Mouse (Mus musculus) midbrain, embryonic 11.5 days (tissue): Measurements from ENCODE around the gene Prune1. TPM values are rescaled to one million over a fixed set of nuclear protein-coding genes. Genes with fewer than 3 reads are reported as not detected.

Experiments used
- ATAC-seq: fragments of 200-750 bp; cut with Nextera tagmentation; 2 replicates; pipeline ENCODE4 v1.8.0; 2017; ENCODE audit warnings: moderate TSS enrichment, moderate library complexity; ENCODE audit not compliant: low FRiP score
- DNase-seq: peaks from one replicate; pipeline ENCODE4 v3.0.0; 2015; ENCODE audit warnings: low spot score; ENCODE audit errors: missing footprints
- H3K27ac ChIP-seq: fragments of 300-500 bp; sonication (generic); 2 replicates; pipeline ENCODE4 v1.5.1; 2014; ENCODE audit warnings: low read depth, low read length
- H3K27me3 ChIP-seq: fragments of 300-500 bp; sonication (generic); 2 replicates; pipeline ENCODE4 v1.6.1; 2014; ENCODE audit warnings: mild to moderate bottlenecking, low read length, moderate library complexity, mixed read lengths; ENCODE audit not compliant: control insufficient read depth, insufficient read depth
- H3K36me3 ChIP-seq: fragments of 300-500 bp; sonication (generic); 2 replicates; pipeline ENCODE4 v1.6.1; 2014; ENCODE audit warnings: mild to moderate bottlenecking, low read length, moderate library complexity, mixed read lengths; ENCODE audit not compliant: control insufficient read depth, insufficient read depth
- H3K4me1 ChIP-seq: fragments of 300-500 bp; sonication (generic); 2 replicates; pipeline ENCODE4 v1.6.1; 2014; ENCODE audit warnings: low read length; ENCODE audit not compliant: control insufficient read depth, insufficient read depth
- H3K4me2 ChIP-seq: fragments of 300-500 bp; sonication (generic); 2 replicates; pipeline ENCODE4 v1.6.1; 2014; ENCODE audit warnings: mild to moderate bottlenecking, moderate library complexity
- H3K4me3 ChIP-seq: fragments of 300-500 bp; sonication (generic); 2 replicates; pipeline ENCODE4 v1.5.1; 2014; ENCODE audit warnings: low read depth, low read length
- H3K9ac ChIP-seq: fragments of 300-500 bp; sonication (generic); 2 replicates; pipeline ENCODE4 v1.6.1; 2014; ENCODE audit warnings: low read length
- H3K9me3 ChIP-seq: fragments of 300-500 bp; sonication (generic); 2 replicates; pipeline ENCODE4 v1.6.1; 2016; ENCODE audit warnings: low read length; ENCODE audit not compliant: control insufficient read depth
- WGBS: fragments of 180-500 bp; shearing (Covaris S2); extraction: QIAGEN DNeasy Blood & Tissue Kit; methylation state at CpG from one replicate; pipeline ENCODE4 v1.1.7; 2014; 5-methylcytosine and 5-hydroxymethylcytosine counted together
- polyA plus RNA-seq: library from polyadenylated mRNA; unstranded; fragments of >200 nt; fragmentation: Nextera tagmentation; extraction: Ambion mirVana; gene quantifications from 2 replicates; pipeline ENCODE4 v1.2.1, GENCODE M21; 2014

The Prune1 gene
- polyA plus RNA-seq, 1 experiment from 2014 or later = 29.7 TPM

GRCm38 (mm10) chr3:95293537-95293936 is 11.7 kb upstream of the Prune1 start:
- Histone ChIP-seq H3K9ac (no peak overlapping the region), H3K27me3 (no peaks in the 10 kb centered on the region), H3K27ac (no peak overlapping the region), H3K36me3 (peaks cover 7% of the 10 kb centered on the region; the same call in 1 of the 2 replicates), H3K4me2 (no peak overlapping the region), H3K4me1 (no peaks in the 10 kb centered on the region), H3K4me3 (no peak overlapping the region), H3K9me3 (no peaks in the 10 kb centered on the region)
- 88% methylated on average over 11 of the region's 11 CpGs for WGBS
- ATAC-seq = no peak
- no peak for DNase-seq

- no peak overlapping the region for H3K4me3 ChIP-seq
- H3K9me3 ChIP-seq = no peaks in the 10 kb centered on the region
- peaks cover 7% of the 10 kb centered on the region; the same call in 1 of the 2 replicates for H3K36me3 ChIP-seq
- WGBS = 86% methylated on average over 2 of the region's 2 CpGs
- H3K4me2 ChIP-seq = no peak overlapping the region
- no peak for ATAC-seq
- DNase-seq = peak; percentile 26
- no peak overlapping the region for H3K9ac ChIP-seq
- no peaks in the 10 kb centered on the region for H3K4me1 ChIP-seq
- no peak overlapping the region for H3K27ac ChIP-seq
- no peaks in the 10 kb centered on the region for H3K27me3 ChIP-seq
Observed at GRCm38 (mm10) chr3:95292899-95293298, 11.0 kb upstream of the Prune1 start.

GRCm38 (mm10) chr3:95291041-95291440 is 9.2 kb upstream of the Prune1 start:
- Histone ChIP-seq H3K9me3 (no peaks in the 10 kb centered on the region), H3K4me3 (no peak overlapping the region), H3K27ac (no peak overlapping the region), H3K36me3 (peaks cover 7% of the 10 kb centered on the region; the same call in 1 of the 2 replicates), H3K4me1 (no peaks in the 10 kb centered on the region), H3K27me3 (no peaks in the 10 kb centered on the region), H3K9ac (no peak overlapping the region), H3K4me2 (no peak overlapping the region)
- 90% methylated on average over 4 of the region's 4 CpGs for WGBS
- peak; percentile 31 for DNase-seq
- ATAC-seq = no peak

- Histone ChIP-seq H3K4me2 (no peak overlapping the region), H3K9me3 (no peaks in the 10 kb centered on the region), H3K9ac (no peak overlapping the region), H3K27ac (no peak overlapping the region), H3K36me3 (peaks cover 5% of the 10 kb centered on the region; the same call in 1 of the 2 replicates), H3K4me1 (no peaks in the 10 kb centered on the region), H3K27me3 (no peaks in the 10 kb centered on the region), H3K4me3 (no peak overlapping the region)
- no peak for ATAC-seq
- 76% methylated on average over 6 of the region's 6 CpGs for WGBS
- peak; percentile 65 for DNase-seq
Observed at GRCm38 (mm10) chr3:95290156-95290555, 8.3 kb upstream of the Prune1 start.

- no peaks in the 10 kb centered on the region for H3K27me3 ChIP-seq
- H3K36me3 ChIP-seq = peaks cover 5% of the 10 kb centered on the region; the same call in 1 of the 2 replicates
- no peak for ATAC-seq
- no peaks in the 10 kb centered on the region for H3K4me1 ChIP-seq
- H3K4me2 ChIP-seq = no peak overlapping the region
- DNase-seq = peak; percentile 51
- H3K9ac ChIP-seq = no peak overlapping the region
- 92% methylated on average over 4 of the region's 4 CpGs for WGBS
- H3K27ac ChIP-seq = no peak overlapping the region
- H3K9me3 ChIP-seq = no peaks in the 10 kb centered on the region
- H3K4me3 ChIP-seq = no peak overlapping the region
Observed at GRCm38 (mm10) chr3:95289419-95289818, 7.5 kb upstream of the Prune1 start.

- Histone ChIP-seq H3K4me2 (no peak overlapping the region), H3K27me3 (no peaks in the 10 kb centered on the region), H3K4me3 (no peak overlapping the region), H3K27ac (no peak overlapping the region), H3K9me3 (no peaks in the 10 kb centered on the region), H3K4me1 (peaks cover 9% of the 10 kb centered on the region), H3K9ac (no peak overlapping the region), H3K36me3 (peaks cover 2% of the 10 kb centered on the region; the same call in 1 of the 2 replicates)
- no peak for DNase-seq
- WGBS = 90% methylated on average over 3 of the region's 3 CpGs
- no peak for ATAC-seq
Observed at GRCm38 (mm10) chr3:95287541-95287940, 5.7 kb upstream of the Prune1 start.

GRCm38 (mm10) chr3:95286510-95286909 is 4.6 kb upstream of the Prune1 start:
- Histone ChIP-seq H3K4me1 (peaks cover 9% of the 10 kb centered on the region), H3K4me3 (no peak overlapping the region), H3K27me3 (no peaks in the 10 kb centered on the region), H3K9ac (no peak overlapping the region), H3K27ac (no peak overlapping the region), H3K36me3 (no peaks in the 10 kb centered on the region), H3K4me2 (no peak overlapping the region), H3K9me3 (no peaks in the 10 kb centered on the region)
- DNase-seq (no peak), ATAC-seq (no peak)
- 91% methylated on average over 7 of the region's 7 CpGs for whole genome bisulfite sequencing

- WGBS = 79% methylated on average over 5 of the region's 5 CpGs
- H3K27me3 ChIP-seq = no peaks in the 10 kb centered on the region
- H3K4me1 ChIP-seq = peaks cover 9% of the 10 kb centered on the region
- no peak overlapping the region for H3K9ac ChIP-seq
- DNase-seq (peak; percentile 53), ATAC-seq (no peak)
- H3K27ac ChIP-seq = no peak overlapping the region
- no peaks in the 10 kb centered on the region for H3K9me3 ChIP-seq
- H3K36me3 ChIP-seq = no peaks in the 10 kb centered on the region
- no peak overlapping the region for H3K4me3 ChIP-seq
- H3K4me2 ChIP-seq = no peak overlapping the region
Observed at GRCm38 (mm10) chr3:95286011-95286410, 4.1 kb upstream of the Prune1 start.

- Histone ChIP-seq H3K27me3 (no peaks in the 10 kb centered on the region), H3K4me1 (peaks cover 9% of the 10 kb centered on the region), H3K36me3 (no peaks in the 10 kb centered on the region), H3K9me3 (no peaks in the 10 kb centered on the region), H3K9ac (no peak overlapping the region), H3K4me3 (no peak overlapping the region), H3K4me2 (no peak overlapping the region), H3K27ac (no peak overlapping the region)
- DNase-seq = peak; percentile 56
- WGBS = 91% methylated on average over 5 of the region's 5 CpGs
- ATAC-seq = no peak
Observed at GRCm38 (mm10) chr3:95285390-95285789, 3.5 kb upstream of the Prune1 start.
